Mouse (Mus musculus) liver, postnatal 0 days (tissue): ENCODE measurements at regions not wholly inside any gene's neighbourhood (a gene's known extent, or its start where the extent isn't known, plus 50 kb on each side); places are given as distances from the start of the nearest gene placed in this dataset.

ENCODE experiments used
- CTCF ChIP-seq: sonication (generic); IDR thresholded peaks from 2 replicates; pipeline ENCODE4 v1.5.1; 2016; ENCODE audit warnings: antibody characterized with exemption, low read depth
- EP300 ChIP-seq: IDR thresholded peaks from 2 replicates; pipeline ENCODE4 v1.6.1; 2016; ENCODE audit warnings: antibody characterized with exemption, low read depth, mild to moderate bottlenecking

DNA sequence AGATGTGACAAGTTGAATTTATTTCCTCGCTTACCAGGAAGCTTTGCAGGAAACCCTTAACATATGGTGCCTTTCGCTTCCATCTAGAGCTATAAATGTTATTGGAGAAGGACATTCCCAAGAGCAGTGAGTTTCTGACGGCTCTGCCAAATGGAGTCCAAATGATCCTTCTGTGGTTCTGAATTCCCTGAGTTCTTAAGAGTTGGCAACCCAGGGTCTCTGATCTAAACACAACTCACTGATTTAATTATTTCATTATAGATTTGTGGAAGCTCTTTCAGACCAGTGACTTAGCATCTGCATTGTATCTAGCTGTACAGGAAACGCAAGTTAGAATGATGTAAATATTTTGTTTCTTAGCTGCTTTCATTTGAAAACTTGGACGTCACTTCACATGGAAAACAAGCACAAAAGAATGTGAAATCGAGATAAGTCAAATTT is 1059.5 kb downstream of the Adgrl2 start:
- no peak for TF ChIP-seq EP300
- TF ChIP-seq CTCF = no peak
